Mouse (Mus musculus) limb, embryonic 14.5 days (tissue): Measurements from ENCODE around the gene Plxdc2. TPM values are rescaled to one million over a fixed set of nuclear protein-coding genes. Genes with fewer than 3 reads are reported as not detected.

ENCODE experiments used
- ATAC-seq: fragments of 200-750 bp; cut with Nextera tagmentation; 2 replicates; pipeline ENCODE4 v1.8.0; 2017; ENCODE audit warnings: low read depth, moderate number of reproducible peaks, moderate TSS enrichment; ENCODE audit not compliant: low FRiP score
- DNase-seq: peaks from one replicate; pipeline ENCODE4 v3.0.0-alpha.2; 2015; ENCODE audit warnings: low spot score
- H3K27ac ChIP-seq: fragments of 300-500 bp; sonication (generic); replicated peaks from 2 replicates; pipeline ENCODE4 v1.5.1; 2014; ENCODE audit warnings: low read depth, mild to moderate bottlenecking, low read length, moderate library complexity, mixed read lengths
- H3K27me3 ChIP-seq: fragments of 300-500 bp; sonication (generic); 2 replicates; pipeline ENCODE4 v1.6.1; 2014; ENCODE audit warnings: low read length, mixed read lengths; ENCODE audit not compliant: control insufficient read depth, insufficient read depth
- H3K36me3 ChIP-seq: fragments of 300-500 bp; sonication (generic); 2 replicates; pipeline ENCODE4 v1.6.1; 2014; ENCODE audit warnings: mild to moderate bottlenecking, low read length, moderate library complexity, mixed read lengths; ENCODE audit not compliant: control insufficient read depth, insufficient read depth
- H3K4me1 ChIP-seq: fragments of 300-500 bp; sonication (generic); 2 replicates; pipeline ENCODE4 v1.6.1; 2014; ENCODE audit warnings: antibody characterized with exemption, low read length, mixed read lengths; ENCODE audit not compliant: control insufficient read depth, insufficient read depth
- H3K4me2 ChIP-seq: fragments of 300-500 bp; sonication (generic); replicated peaks from 2 replicates; pipeline ENCODE4 v1.6.1; 2014; ENCODE audit warnings: low read depth, mild to moderate bottlenecking, low read length, moderate library complexity; ENCODE audit not compliant: severe bottlenecking
- H3K4me3 ChIP-seq: fragments of 300-500 bp; sonication (generic); replicated peaks from 2 replicates; pipeline ENCODE4 v1.5.1; 2014; ENCODE audit warnings: low read length
- H3K9ac ChIP-seq: fragments of 300-500 bp; sonication (generic); 2 replicates; pipeline ENCODE4 v1.6.1; 2014; ENCODE audit warnings: mild to moderate bottlenecking, low read depth, low read length, moderate library complexity; ENCODE audit not compliant: severe bottlenecking
- H3K9me3 ChIP-seq: fragments of 300-500 bp; sonication (generic); 2 replicates; pipeline ENCODE4 v1.6.1; 2016; ENCODE audit warnings: low read length; ENCODE audit not compliant: control insufficient read depth
- POLR2A ChIP-seq: fragments of 200-500 bp; IDR thresholded peaks from 2 replicates; pipeline ENCODE4 v1.8.0; 2012; ENCODE audit warnings: inconsistent platforms, mild to moderate bottlenecking, moderate library complexity, borderline replicate concordance; ENCODE audit not compliant: insufficient read depth, insufficient read length; ENCODE audit errors: extremely low read depth
- WGBS: fragments of 180-500 bp; shearing (Covaris S2); extraction: QIAGEN DNeasy Blood & Tissue Kit; methylation state at CpG from one replicate; pipeline ENCODE4 v1.1.7; 2014; 5-methylcytosine and 5-hydroxymethylcytosine counted together
- polyA plus RNA-seq, 2 experiments: library from polyadenylated mRNA; depleted of rRNA in 1 of 2; stranded (reverse) in 1 of 2; unstranded in 1 of 2; fragments of >200 nt; fragmentation: Nextera tagmentation in 1 of 2; extraction: Ambion mirVana in 1 of 2; gene quantifications; 2 replicates each; pipeline versions ENCODE4 v1.2.1 to v1.2.3; 2012 to 2014

Plxdc2 gene
- polyA plus RNA-seq, 2 experiments, result 18.2 to 46.3 TPM

GRCm38 (mm10) chr2:16351106-16351505 is 5.0 kb upstream of the Plxdc2 start:
- no peak overlapping the region for H3K4me3 ChIP-seq
- 61% methylated on average over 3 of the region's 3 CpGs for WGBS
- H3K27ac ChIP-seq, result no peak overlapping the region
- no peak for TF ChIP-seq POLR2A
- DNase-seq (no peak), ATAC-seq (no peak)
- H3K4me1 ChIP-seq, result 0 out of 2 replicates have a peak, but pooled peaks cover 3% of the 10 kb centered on the region
- no peak overlapping the region for H3K9ac ChIP-seq
- no peaks in the 10 kb centered on the region for H3K36me3 ChIP-seq
- no peaks in the 10 kb centered on the region for H3K27me3 ChIP-seq
- H3K9me3 ChIP-seq, result no peaks in the 10 kb centered on the region
- H3K4me2 ChIP-seq, result no peak overlapping the region

- no peaks in the 10 kb centered on the region for H3K27me3 ChIP-seq
- no peaks in the 10 kb centered on the region for H3K9me3 ChIP-seq
- peak overlapping the region; percentile 83 for H3K4me2 ChIP-seq
- 0 out of 2 replicates have a peak, but pooled peaks cover 5% of the 10 kb centered on the region for H3K4me1 ChIP-seq
- no peak for TF ChIP-seq POLR2A
- H3K9ac ChIP-seq, result peak overlapping the region; percentile 69
- DNase-seq (peak; percentile 49), ATAC-seq (peak; percentile 80)
- H3K36me3 ChIP-seq, result no peaks in the 10 kb centered on the region
- peak overlapping the region; percentile 74 for H3K27ac ChIP-seq
- WGBS, result under 1% methylated on average over 22 of the region's 22 CpGs
- H3K4me3 ChIP-seq, result peak overlapping the region; percentile 57
Observed at GRCm38 (mm10) chr2:16355611-16356105, 446 bp upstream of the Plxdc2 start.

DNA sequence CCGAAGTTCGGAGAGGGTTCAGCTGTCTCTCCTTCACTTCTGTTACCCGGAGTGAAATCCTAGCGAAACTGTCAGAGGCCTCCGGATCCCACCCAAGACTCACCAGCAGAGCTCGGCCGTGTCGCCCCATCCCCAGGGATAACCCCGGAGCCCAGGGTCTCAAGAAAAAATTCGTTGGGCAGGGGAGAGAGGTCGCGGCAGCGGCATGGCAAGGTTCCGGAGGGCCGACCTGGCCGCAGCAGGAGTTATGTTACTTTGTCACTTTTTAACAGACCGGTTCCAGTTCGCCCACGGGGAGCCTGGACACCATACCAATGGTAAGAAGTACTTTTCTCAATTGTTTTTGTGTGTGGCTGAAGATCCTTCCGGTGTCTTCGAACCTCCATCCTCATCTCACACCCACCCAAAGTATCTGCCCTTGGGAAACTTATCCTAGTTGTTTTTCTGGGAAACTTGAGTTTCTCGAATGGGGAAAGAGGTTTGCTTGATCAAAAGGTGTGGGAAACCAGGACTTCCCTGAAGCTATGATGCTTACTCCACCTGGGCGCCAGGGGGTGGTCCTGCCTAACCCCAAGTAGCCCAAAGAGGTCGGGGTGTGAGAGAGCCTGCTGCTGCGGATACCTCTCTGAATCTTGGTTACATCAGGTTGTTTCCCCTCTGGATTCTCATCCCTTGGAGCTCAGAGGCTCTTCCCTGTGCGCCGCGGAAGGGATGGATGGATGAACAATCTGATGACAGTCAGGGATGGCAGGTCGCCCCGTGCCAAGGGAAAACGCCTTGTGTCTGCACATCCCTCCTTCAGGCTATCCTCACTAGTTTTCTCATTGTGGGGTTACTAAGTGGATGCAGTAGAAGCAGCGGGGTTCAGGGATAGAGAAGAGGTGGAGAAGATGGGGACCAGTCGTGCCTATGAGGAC is 1.1 kb downstream of the Plxdc2 start:
- no peak for DNase-seq
- 0 out of 2 replicates have a peak, but pooled peaks cover 5% of the 10 kb centered on the region for H3K4me1 ChIP-seq
- H3K36me3 ChIP-seq, result no peaks in the 10 kb centered on the region
- H3K27me3 ChIP-seq, result no peaks in the 10 kb centered on the region
- no peak for ATAC-seq
- WGBS, result 3% methylated on average over 33 of the region's 33 CpGs
- peak overlapping the region; percentile 83 for H3K4me2 ChIP-seq
- H3K4me3 ChIP-seq, result peak overlapping the region; percentile 57
- peak overlapping the region; percentile 74; the same call in 1 of the 2 replicates for H3K27ac ChIP-seq
- H3K9ac ChIP-seq, result peak overlapping the region; percentile 69
- no peak for TF ChIP-seq POLR2A
- no peaks in the 10 kb centered on the region for H3K9me3 ChIP-seq

DNA sequence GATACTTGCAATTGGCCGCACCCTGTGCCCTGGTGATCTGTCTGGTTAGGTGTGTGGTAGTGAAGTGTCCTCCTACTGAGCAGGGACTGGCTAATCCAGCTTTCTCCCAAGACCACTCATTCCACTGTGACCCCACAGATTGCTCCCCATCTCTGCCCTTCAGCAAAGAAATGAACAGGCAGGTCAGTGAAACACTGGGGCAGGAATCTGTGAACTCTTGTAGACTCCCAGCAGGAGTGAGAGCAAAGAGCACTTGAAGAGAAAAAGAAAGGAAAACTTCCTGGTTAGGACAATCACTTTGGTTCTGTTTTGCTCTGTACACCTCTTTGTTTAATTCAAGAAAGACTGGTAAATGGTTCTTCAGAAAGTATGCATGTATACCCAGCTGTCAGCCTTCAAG is 1.8 kb downstream of the Plxdc2 start:
- 0% methylated on average over 1 of the region's 1 CpGs for whole genome bisulfite sequencing
- Histone ChIP-seq H3K4me2 (peak overlapping the region; percentile 83), H3K4me1 (0 out of 2 replicates have a peak, but pooled peaks cover 5% of the 10 kb centered on the region), H3K36me3 (no peaks in the 10 kb centered on the region), H3K27me3 (no peaks in the 10 kb centered on the region), H3K9ac (peak overlapping the region; percentile 69), H3K4me3 (peak overlapping the region; percentile 57), H3K9me3 (no peaks in the 10 kb centered on the region), H3K27ac (no peak overlapping the region)
- ATAC-seq (no peak), DNase-seq (no peak)
- TF ChIP-seq POLR2A, result no peak

DNA sequence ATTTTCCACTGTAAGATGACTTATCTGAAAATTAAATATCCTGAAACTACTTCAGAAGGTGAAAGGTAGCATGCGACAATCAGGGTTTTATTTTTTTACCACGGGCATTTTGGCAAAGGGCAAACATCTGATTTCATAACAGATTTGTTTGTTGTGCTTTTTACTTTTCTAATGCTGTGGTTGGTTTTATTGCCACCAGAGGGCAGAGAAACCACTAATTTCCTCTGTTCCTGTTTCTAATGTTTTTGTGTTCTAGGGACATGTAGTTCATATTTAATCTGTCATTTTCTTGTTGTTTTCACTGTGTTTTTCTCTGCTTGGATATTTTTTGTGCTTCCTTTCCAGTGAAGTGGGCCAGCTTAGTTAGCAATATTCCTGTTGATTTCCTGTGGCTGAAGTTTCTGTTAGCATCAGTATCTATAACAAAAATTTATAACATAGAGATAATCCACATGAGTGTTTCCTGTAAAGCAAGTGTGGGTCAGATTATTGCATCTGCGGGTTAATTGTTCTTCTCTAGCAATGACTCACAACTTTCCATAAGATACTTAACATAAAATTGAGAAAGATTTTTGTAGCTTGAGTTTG is 3.3 kb downstream of the Plxdc2 start:
- TF ChIP-seq POLR2A, result no peak
- WGBS, result 35% methylated on average over 3 of the region's 3 CpGs
- Histone ChIP-seq H3K27me3 (no peaks in the 10 kb centered on the region), H3K27ac (no peak overlapping the region), H3K4me1 (0 out of 2 replicates have a peak, but pooled peaks cover 5% of the 10 kb centered on the region), H3K36me3 (no peaks in the 10 kb centered on the region), H3K9me3 (no peaks in the 10 kb centered on the region), H3K9ac (no peak overlapping the region), H3K4me3 (peak overlapping the region; percentile 57), H3K4me2 (peak overlapping the region; percentile 83; the same call in 1 of the 2 replicates)
- no peak for ATAC-seq
- peak; percentile 57 for DNase-seq
